Mouse (Mus musculus) MEL (cell line): ENCODE measurements at regions not wholly inside any gene's neighbourhood (a gene's known extent, or its start where the extent isn't known, plus 50 kb on each side); places are given as distances from the start of the nearest gene placed in this dataset.

Experiments
- BHLHE40 ChIP-seq: IDR thresholded peaks from 2 replicates; pipeline ENCODE4 v1.6.1; 2012; ENCODE audit warnings: low read depth, mild to moderate bottlenecking, inconsistent platforms, low read length, improper control_type of control experiment, borderline replicate concordance
- CTCF ChIP-seq, 3 experiments: IDR thresholded peaks in 2 of 3; conservative IDR thresholded peaks in 1 of 3; 2 replicates each; pipeline ENCODE4 v1.5.1; 2011 to 2012; ENCODE audit warnings: low read length in 3 of 3, low read depth in 2 of 3, mild to moderate bottlenecking in 2 of 3, improper control_type of control experiment in 1 of 3, inconsistent platforms in 1 of 3, mixed read lengths in 1 of 3, moderate library complexity in 1 of 3; ENCODE audit not compliant: control insufficient read depth in 1 of 3, insufficient read depth in 1 of 3, poor library complexity in 1 of 3, severe bottlenecking in 1 of 3
- EP300 ChIP-seq, 2 experiments: IDR thresholded peaks; 2 replicates each; pipeline ENCODE4 v1.6.1; 2011; ENCODE audit warnings: improper control_type of control experiment in 2 of 2, low read length in 2 of 2, low read depth in 1 of 2, mild to moderate bottlenecking in 1 of 2
- GABPA ChIP-seq: IDR thresholded peaks from 2 replicates; pipeline ENCODE4 v1.6.1; 2012; ENCODE audit warnings: low read depth, mild to moderate bottlenecking, inconsistent platforms, low read length, improper control_type of control experiment, moderate library complexity
- POLR2A ChIP-seq, 2 experiments: IDR thresholded peaks; 2 replicates each; pipeline ENCODE4 v1.6.1; 2011 to 2012; ENCODE audit warnings: low read length in 2 of 2, mild to moderate bottlenecking in 2 of 2, control low read depth in 1 of 2, improper control_type of control experiment in 1 of 2, low read depth in 1 of 2, moderate library complexity in 1 of 2; ENCODE audit not compliant: control insufficient read depth in 1 of 2, insufficient read depth in 1 of 2, poor library complexity in 1 of 2
- SIN3A ChIP-seq: IDR thresholded peaks from 2 replicates; pipeline ENCODE4 v1.6.1; 2012; ENCODE audit warnings: low read length, improper control_type of control experiment, inconsistent platforms
- USF2 ChIP-seq, 2 experiments: IDR thresholded peaks; 2 replicates each; pipeline ENCODE4 v1.6.1; 2011 to 2012; ENCODE audit warnings: improper control_type of control experiment in 2 of 2, low read length in 2 of 2, borderline replicate concordance in 1 of 2, inconsistent platforms in 1 of 2, low read depth in 1 of 2, mild to moderate bottlenecking in 1 of 2; ENCODE audit not compliant: insufficient read depth in 1 of 2

DNA sequence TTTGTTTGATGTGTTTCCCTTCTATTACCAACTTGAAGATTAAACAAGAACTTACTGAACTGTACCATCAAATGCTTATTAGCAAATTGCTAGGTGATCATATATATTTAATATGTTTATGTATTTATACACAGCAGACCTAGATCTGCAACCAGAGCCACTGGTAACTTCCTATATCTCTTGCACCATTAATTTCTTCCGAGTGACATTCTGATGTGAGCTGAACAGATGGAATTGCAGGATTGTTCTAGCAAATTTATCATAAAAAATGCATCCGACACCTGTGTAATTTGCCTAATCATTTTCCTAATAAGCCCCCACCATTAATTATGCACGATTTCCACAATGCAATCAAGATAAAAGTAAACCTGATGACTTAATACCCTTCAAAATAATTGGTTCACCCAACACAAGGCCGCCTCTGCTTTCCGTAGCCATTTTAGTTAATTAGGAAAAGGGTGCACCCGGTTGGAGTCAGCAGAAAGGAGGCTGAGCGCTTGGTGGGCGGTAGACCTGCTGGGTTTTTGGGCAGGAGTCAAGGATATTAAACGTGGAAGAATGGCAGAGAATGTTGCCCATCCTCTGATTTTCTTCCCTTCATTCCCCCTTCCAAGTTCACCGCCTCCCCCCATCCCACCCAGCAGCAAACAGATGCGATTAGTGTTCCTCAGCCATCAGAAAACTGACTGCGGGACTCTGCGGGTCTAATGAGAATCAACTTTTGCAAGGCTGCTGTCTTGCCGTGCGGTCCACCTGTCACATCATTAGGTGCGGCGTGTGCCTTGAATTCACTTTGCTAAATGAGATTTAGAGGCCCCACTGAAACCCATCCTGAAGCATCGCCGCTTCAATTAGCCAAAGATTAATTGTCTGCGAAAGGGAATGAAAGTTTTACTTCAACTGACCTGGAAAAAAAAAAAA lies 214.4 kb upstream of the Igbp1b start:
- TF ChIP-seq POLR2A (IDR thresholded peaks at IDR 0.05; ENCODE audit: control insufficient read depth in 1 of 2, insufficient read depth in 1 of 2, low read depth in 1 of 2, low read length in 2 of 2, poor library complexity in 1 of 2) (no peak), SIN3A (no peak), EP300 (IDR thresholded peaks at IDR 0.05; ENCODE audit: low read depth in 1 of 2, low read length in 2 of 2) (no peak), GABPA (no peak), CTCF (IDR thresholded peaks at IDR 0.05 in 2 of 3, conservative IDR thresholded peaks at IDR 0.05 in 1 of 3; ENCODE audit: control insufficient read depth in 1 of 3, insufficient read depth in 1 of 3, low read depth in 2 of 3, low read length in 3 of 3, poor library complexity in 1 of 3, severe bottlenecking in 1 of 3) (no peak), BHLHE40 (no peak), USF2 (IDR thresholded peaks at IDR 0.05; ENCODE audit: borderline replicate concordance in 1 of 2, insufficient read depth in 1 of 2, low read depth in 1 of 2, low read length in 2 of 2) (no peak)
